Mouse (Mus musculus) ES-Bruce4 (cell line): ENCODE data around the gene Ggt5.

ENCODE experiments used
- CTCF ChIP-seq: IDR thresholded peaks from one replicate; pipeline ENCODE4 v1.8.1; 2011; ENCODE audit warnings: low read depth, low read length
- POLR2A ChIP-seq: IDR thresholded peaks from one replicate; pipeline ENCODE4 v1.8.1; 2011; ENCODE audit warnings: low read length; ENCODE audit not compliant: insufficient read depth

- TF ChIP-seq CTCF (no peak), POLR2A (no peak)
These were observed 2.6 kb upstream of the Ggt5 start for GRCm38 (mm10) chr10:75586553-75586879.
